Mouse (Mus musculus) R1 (cell line): ENCODE results near the gene Vma21.

Experiments
- DNase-seq: peaks from one replicate; pipeline ENCODE4 v3.0.0-alpha.2; 2018; ENCODE audit warnings: low read depth, low spot score

Vma21 gene

DNA sequence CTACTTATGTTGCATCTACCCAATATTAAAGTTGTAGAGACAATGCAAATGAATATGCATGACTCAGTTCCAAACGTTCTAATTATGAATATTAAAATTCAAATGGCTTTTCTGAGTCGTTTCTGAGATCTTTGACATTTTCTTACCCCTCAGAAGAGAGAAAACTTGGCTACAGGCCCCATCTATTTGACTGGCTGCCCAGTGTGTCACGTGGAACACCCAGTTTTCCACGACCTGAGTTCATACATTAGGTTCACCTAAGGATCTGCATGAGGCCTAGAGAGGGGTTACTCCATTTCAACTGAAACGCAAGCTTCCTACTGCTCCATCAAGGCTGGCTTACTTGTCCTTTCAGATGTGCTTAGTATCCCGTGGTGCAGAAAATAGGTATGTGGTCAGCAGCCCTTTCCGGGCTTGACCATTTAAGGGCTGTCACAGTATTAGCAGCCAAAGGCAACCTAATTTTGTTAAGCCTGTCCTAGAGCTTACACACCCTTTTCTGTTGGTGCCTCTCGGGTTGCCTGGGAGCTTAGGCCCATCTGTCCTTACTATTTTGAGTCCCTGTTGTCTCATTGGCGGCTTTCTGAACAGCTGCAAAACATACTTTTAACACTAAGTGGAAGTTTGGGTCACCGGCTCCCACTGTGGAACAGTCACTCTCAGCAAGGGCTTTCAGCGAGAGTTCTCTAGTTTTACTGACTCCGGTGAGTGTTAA is at the start of gene Vma21:
Gene Vma21, plus strand, starts transcription at position 294 of the 715 bp plus-strand sequence.
- DNase-seq, result no peak

DNA sequence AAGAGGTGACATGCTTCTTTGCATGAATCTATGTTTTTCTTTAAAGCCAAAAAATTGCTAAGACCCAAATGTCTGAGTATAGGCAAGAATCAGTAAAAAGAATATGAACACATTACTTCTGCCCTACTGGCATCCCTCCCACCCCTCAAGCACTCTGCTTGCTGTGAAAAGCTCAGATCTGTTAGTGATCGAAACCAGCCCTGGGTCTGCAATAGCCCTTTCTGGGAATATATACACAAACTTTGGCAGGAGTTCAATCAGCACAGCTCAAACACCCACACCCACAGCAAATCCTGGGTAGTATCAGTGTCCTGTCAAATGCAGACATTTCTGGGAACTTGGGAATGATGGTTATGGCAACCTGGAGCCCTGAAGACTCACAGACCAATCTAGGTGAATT is 47.8 kb upstream of the Vma21 start:
- DNase-seq, result no peak

GRCm38 (mm10) chrX:71791106-71791505 is 24.6 kb upstream of the Vma21 start:
- no peak for DNase-seq

GRCm38 (mm10) chrX:71797766-71798165 is 18.0 kb upstream of the Vma21 start:
- DNase-seq, result no peak

- no peak for DNase-seq
Measured at GRCm38 (mm10) chrX:71798883-71799282, 16.8 kb upstream of the Vma21 start.

GRCm38 (mm10) chrX:71811966-71812835 is 3.5 kb upstream of the Vma21 start:
- DNase-seq, result peak; percentile 36

DNA sequence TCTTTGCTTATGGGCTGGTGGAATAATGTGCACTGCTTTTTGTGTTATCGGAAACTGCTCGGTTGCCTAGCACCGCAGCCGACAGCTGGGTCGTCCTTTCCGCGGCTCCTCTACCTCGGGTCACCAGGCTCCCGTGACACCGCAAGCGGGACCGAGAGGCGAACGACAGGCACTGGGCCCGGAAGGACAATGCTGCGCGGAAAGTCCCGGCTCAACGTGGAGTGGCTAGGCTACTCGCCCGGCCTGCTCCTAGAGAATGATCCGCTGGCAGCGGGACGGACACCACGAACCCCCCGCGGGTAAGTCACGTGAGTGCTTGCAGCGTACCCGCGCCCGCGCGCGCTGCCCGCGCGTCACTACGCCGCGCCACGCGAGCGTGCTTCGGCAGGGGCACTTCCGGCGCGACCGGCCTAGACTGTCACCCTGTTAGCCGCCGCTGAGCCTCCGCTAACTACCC is 705 bp downstream of the Vma21 start:
- peak; percentile 75 for DNase-seq

DNA sequence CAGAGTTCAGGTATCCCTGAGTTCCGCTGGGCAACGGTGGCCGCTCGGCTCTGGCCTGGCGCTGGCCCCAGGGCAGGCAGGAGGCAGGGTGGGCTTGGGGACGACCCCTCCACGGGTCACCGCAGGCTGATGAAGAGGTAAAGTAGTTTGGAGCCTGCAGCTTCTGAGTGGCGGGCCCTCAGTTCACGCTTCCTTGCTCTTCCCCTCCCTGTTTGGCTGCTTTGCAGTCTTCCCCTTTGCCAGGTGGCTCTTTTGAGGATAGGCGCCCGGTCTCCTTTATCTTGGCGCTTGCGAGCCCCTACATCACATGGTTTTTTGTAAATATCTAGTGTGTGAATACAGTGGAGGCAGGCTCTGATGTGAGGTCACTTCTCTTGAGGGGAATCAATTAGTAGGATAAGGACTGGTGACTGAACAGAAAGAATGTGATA is 1.2 kb downstream of the Vma21 start:
- DNase-seq, result peak; percentile 22

GRCm38 (mm10) chrX:71838911-71839310 is 23.2 kb downstream of the Vma21 start:
- DNase-seq, result no peak

DNA sequence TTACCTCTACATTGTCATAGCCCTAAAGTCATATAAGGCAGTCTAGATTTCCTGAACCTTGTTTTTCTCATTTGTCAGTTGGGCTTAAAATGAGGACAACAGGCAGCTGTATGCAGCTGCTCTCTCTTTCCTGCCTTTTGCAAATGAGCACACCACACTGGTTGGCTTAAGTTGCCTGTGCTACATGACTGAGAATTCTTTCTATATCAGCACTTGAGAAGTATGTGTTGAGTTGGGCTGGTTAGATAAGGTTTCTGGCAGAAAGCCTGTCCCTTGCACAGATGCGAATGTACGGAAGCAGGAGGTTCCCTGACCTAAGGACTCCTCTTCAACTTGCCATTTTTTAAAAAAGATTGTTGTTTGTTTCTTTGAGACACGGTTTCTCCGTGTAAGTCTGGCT is 31.0 kb downstream of the Vma21 start:
- no peak for DNase-seq

DNA sequence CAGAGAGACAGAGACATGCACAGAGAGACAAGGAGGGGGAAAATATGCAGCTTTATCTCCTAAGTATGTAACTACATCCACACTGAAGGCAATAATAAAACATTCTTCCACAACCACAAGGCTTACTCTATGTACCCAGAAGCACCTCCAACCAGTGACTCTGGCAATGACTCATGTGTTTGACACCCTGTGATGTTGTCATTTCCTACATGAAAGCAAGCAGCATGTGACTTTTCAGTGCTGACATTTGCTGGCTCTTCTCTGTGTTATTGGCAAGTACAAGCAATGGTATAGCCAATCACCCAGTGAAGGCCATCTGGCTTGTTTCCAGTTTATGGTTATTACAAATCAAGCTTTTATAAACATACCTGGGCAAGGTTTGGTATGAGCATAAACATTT is 38.1 kb downstream of the Vma21 start:
- no peak for DNase-seq
